Mouse (Mus musculus): ENCODE measurements at regions not wholly inside any gene's neighbourhood (a gene's known extent, or its start where the extent isn't known, plus 50 kb on each side); places are given as distances from the start of the nearest gene placed in this dataset.
A peak's percentile ranks its signal among the peaks of the same experiment; 100 is the strongest.

DNA sequence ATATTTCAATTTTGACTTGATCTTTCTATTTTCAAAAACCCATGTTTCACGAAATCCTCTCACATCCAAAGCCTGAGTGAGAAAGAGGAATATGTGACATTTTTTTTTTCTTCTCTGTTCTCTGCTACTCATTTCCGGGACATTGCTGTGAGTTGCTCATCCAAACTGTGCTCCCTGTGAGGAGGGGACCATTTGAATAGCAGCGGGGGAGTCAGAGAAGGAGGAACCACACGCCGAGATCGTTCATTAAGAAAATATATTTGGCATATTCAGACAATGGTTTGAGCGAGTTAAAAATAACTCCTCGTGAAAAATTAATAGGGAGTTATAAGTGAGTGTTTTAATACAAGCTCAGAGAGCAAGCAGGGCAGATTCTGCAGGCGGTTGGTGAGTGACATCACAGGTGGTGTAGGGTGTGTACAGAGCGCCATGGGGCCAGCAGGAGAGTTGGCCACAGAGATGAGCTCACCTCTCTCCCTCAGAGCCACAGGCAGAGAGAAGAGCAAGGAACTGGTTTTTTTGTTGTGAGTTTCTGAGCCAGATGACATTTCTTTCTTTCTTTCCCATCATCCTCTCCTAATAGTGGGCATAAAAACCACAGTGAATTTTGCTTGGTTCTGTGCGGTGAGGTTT, 54.4 kb upstream of the Calcoco1 start:
- no peak for DNase-seq (ENCODE audit: low read depth in 1 of 2, low spot score in 2 of 2)

- no peak for DNase-seq (ENCODE audit: low read depth in 1 of 2, low spot score in 2 of 2)
Measured at GRCm38 (mm10) chr15:102780626-102781025, 58.6 kb upstream of the Calcoco1 start.

DNA sequence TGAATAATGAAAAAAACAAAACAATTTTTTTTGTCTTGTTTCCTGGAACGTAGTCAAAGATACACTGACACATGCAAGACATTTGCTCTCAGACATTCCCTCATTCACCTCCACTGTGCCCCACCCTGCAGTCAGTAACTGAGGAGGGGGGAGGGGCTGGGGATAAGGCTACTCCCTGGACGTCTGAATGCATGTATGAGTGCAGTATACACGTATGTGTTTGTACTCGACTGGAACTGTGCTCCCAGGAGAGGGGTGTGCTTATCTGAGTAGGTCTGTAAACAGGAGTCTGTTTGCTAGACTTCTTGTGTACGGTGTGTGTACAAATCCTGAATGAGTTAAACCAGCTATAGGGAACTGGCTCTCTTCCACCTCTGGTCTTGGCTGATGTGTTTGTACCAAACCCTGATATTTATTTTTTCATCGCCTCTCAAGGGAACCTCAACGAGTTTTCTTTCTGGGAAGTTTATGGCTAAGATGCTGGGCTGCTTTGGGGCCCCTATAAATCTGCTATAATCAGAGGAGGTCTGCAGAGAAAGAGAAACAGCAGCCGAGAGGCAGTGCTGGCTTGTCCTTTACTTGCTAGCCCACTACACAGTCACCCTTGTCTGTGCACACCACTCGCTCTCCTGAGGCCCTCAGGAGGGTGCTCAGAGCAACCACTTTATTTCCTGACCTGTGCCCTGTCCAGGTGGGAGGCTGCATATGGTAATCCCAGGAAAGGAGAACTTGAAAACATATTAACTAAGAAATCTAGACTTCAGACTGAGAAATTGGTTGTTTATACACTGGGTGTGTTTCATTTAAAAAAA, 61.2 kb upstream of the Calcoco1 start:
- no peak for DNase-seq (ENCODE audit: low read depth in 1 of 2, low spot score in 2 of 2)

DNA sequence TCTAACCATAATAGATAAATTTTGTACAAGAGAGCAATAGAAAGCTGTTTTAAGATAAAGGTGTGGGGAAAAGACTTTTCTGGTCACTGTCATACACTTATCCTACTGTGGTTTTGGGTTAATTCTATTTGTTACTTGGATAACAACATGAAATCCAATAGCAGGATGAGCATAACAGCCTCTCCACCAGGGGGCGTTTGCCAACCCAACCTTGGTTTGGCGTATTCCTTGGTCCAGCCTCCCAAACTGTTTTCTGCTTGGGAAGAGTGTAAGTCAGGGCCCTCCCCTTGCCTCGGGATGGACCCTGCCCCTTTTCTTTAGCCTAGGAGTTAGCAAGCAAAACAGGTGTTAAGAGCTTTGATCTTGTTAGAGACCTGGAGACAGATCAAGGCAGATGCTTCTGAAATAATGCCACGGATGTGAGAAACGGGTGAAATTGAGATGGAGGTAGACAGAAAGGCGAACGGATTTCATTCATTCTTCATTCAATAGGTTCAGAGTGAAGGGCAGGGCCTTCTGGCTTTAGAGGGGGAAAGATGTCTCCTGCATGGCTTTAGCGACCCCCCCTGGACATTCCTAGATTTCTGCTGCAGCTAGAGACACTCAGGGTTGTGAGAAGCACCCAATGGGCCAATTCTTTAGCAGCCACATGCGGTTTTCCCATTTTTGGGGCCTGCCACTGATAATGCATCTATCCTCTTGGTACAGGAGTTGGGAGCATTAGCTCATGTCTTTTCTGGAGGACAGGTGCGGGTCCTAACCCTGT, 63.3 kb upstream of the Calcoco1 start:
- DNase-seq (ENCODE audit: low read depth in 1 of 2, low spot score in 2 of 2) = peak in 1 of 2 experiments; percentile 6

DNA sequence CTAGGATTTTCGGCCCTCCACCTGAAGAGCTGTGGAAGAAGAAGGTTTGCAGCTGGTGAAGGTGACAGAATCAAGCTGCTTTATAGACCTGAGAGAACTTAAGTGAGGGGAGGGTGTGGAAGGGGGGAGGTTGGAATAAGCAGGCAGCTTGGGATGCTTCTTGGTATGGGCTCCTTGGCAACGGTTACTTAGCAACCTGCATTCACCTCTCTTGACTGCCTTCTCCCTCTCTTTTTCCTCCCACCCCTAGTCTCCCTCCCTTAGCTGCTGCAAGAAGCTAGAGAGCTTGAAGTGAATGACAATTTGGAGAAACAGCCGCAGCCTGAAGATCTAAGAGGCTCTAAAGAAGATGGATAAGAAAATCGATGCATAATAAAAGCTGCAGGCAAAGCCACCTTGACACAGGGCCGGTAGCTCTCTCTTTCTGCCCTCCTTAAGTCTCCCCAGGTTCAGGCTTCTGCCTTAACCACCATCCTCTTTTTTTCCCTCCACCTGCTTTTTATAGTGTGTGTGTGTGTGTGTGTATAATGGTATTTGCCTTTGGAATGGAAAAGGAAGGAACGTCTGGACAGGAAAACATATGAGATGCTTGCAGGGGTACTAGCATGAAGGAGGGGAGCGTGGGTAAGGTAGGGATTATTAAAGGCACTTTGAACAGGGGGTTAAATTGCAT, 67.0 kb upstream of the Calcoco1 start:
- no peak for DNase-seq (ENCODE audit: low read depth in 1 of 2, low spot score in 2 of 2)

DNA sequence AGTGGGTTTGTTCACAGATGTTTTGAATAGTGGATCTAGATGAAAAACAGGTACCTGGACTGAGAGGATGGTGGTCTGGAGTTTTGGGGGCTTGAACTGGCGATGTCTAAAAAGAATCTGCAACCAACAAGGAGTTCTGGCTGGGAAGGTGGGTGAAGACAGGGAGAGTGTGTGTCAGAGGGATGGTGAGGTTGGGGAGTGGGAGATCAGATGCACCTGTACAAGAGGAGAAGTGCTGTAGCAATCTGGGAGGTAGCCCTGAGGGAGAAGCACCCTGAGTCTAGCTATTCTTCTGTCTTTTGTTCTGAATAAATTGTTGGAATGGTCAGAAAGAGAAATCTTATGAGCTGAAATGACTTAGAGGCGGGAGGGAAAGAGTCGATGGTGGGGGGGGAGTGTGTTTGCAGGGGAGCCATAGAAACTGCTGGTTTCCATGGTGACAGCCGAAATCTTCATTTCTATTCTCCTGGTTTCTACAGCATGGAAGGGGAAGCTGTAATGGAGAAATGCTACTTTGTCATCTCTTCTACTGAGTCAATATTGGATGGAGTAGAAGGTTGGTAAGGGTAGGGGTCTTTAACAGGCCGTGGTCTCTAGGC, 75.1 kb upstream of the Calcoco1 start:
- DNase-seq (ENCODE audit: low read depth in 1 of 2, low spot score in 2 of 2) = no peak

- DNase-seq (ENCODE audit: low read depth in 1 of 2, low spot score in 2 of 2) = no peak
Measured at GRCm38 (mm10) chr15:102800049-102800448, 78.1 kb upstream of the Calcoco1 start.

DNA sequence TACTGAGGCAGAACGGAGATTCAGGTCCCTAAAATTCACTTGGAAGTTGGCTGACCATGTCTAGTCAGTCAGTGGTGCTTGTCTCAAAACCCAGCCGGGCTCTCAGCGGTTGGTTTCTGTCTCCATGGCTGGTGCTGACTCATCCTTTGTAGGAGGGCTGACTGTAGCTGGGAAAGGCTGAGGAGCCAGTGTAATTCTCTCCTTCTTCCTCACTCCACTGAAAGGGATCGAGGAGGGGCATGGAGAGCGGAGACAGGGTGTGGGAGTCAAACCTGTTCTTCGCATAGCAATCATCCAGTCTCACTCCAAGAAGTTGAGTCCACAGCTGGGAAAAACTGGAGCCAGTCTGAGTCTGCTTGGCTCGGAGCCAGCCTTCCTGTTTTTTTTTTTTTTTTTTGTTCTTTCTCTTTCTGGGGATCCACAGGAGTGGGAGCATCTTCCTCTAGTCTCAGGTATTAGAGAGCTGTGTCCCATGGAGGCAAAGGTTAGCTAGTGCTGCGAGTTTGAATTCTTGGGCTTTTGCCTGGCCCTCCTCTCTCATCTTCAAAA, 80.4 kb upstream of the Calcoco1 start:
- no peak for DNase-seq (ENCODE audit: low read depth in 1 of 2, low spot score in 2 of 2)

DNA sequence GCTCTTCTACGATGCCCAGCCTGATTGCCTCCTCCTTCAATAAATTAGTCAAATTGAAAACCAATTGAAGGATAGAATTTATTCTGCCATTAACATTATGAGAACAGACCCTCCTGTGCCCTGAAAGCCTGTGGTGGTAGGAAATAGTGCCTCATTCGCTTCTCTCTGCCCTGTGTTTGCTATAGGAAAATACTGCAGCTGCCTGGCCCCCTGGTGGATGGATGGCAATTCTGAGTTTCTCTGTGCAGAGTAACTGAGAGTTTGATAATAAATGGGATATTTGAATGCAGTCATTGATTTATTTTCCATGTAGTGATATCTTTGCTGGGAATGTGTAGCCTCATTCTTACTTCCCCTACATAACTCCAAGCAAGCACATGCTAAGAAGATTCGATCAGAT, 85.4 kb upstream of the Calcoco1 start:
- DNase-seq (ENCODE audit: low read depth in 1 of 2, low spot score in 2 of 2) = no peak

GRCm38 (mm10) chr15:102819181-102819580, 97.2 kb upstream of the Calcoco1 start:
- DNase-seq (ENCODE audit: low read depth in 1 of 2, low spot score in 2 of 2) = no peak

DNA sequence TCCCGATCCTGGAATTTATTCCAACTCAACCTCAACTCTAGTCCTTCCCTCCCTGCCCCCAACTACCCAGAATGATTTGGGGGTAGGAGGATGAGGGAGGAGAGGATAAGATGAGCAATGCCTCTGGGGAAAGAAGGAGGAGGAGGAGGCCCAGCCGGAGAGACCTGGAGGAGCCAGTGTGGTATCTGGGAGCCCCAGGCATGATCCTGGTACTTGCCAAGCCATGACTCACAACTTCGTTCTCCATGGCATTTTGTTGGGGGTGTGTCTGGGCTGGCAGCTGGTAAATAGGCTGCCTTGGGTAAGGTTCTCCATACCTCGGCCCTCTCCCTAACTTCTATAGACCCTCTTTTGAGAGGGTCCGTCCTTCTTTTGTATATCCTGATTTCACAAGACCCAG, 81.2 kb upstream of the Hoxc13 start:
- DNase-seq (ENCODE audit: low read depth in 1 of 2, low spot score in 2 of 2) = no peak

GRCm38 (mm10) chr15:102862374-102862773, 58.5 kb upstream of the Hoxc13 start:
- DNase-seq (ENCODE audit: low read depth in 1 of 2, low spot score in 2 of 2) = no peak

DNA sequence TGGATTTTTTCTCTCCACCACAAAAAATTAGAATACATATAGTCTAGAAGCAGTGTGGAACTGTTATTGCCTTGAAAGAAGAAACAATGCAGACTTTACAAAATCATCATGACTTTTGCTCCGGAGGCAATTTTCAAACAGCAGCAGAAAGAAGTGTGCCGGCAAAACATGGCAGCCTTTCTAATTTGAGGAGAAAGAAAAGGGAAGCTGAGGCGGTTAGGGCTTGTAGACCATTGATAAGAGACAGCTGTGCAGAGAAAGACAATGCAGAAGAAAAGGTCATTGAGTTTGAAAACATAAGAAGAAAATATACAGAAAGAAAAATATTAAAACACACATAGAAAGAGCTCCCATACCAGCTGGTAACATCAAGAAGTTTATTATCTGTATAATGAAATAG, 54.1 kb upstream of the Hoxc13 start:
- DNase-seq (ENCODE audit: low read depth in 1 of 2, low spot score in 2 of 2) = no peak

All from monocyte, adult 2 months (primary cell).